ENCODE assay signal across 25 mouse cellular contexts in the genomic region with DNA sequence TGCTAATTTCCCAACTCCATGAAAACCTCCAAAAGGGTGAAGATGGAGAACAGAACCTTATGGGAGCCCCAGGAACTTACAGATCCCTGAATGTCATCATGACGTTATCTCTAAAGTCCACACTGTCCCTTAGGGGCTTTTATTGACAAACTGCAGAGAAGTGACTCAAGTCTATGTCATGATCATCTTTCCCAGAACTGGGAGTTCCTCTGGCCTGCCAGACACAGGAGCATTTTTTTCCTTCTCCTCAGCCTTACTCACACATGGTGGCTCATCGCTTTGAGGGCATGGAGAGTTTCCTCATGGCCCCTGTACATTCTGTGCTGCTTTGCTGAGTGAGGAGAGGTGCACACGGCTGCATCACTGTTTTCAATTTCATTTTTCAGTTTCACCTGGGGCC. TPM values are rescaled to one million over a fixed set of nuclear protein-coding genes. Genes with fewer than 3 reads are reported as not detected.
A peak's percentile ranks its signal among the peaks of the same experiment; 100 is the strongest.
DNase-seq lines count a peak whose midpoint lies in the region; ATAC-seq and TF ChIP-seq lines count a peak whose summit lies in the region.
"Had no signal": no experiment of that assay in that cellular context is flagged by ENCODE, and none has a peak within 500 bp of the region (broad histone marks: within the 10 kb centered on the region; RNA-seq: fewer than 3 reads in every experiment).

No protein-coding gene starts in this region.

- H3K4me2 ChIP-seq in hindbrain, embryonic 14.5 days (replicated peaks), result no peak overlapping the region
- H3K4me2 ChIP-seq: hindbrain, embryonic 12.5 days; lung, embryonic 15.5 days; neural tube, embryonic 15.5 days had no signal

- DNase-seq in gastrocnemius, adult 2 months, result no peak
- no peak for DNase-seq in gastrocnemius, postnatal 14 days
- DNase-seq in 3134 (ENCODE audit: extremely low read depth, insufficient read length, low spot score) (peak; percentile 34), 3T3-L1 (ENCODE audit: low read depth, low spot score) (peak; percentile 88)
- DNase-seq in hindbrain, embryonic 14.5 days (ENCODE audit: low spot score), result no peak
- DNase-seq in T-cell, adult 2 months (ENCODE audit: low spot score), result no peak
- DNase-seq: cerebellum, adult 9-10 months; gastrocnemius, postnatal 10 days; kidney, adult 18-20 months; lung, postnatal 4 days; right cerebral cortex, adult 18-20 months; thymus, adult 18-20 months; thymus, postnatal 36 days had no signal

- H3K4me3 ChIP-seq in gastrocnemius, adult 2 months, result no peak overlapping the region
- no peak overlapping the region for H3K4me3 ChIP-seq in brown adipose tissue, adult 24 weeks (ENCODE audit: insufficient read depth, low read depth, low read length)
- no peak overlapping the region for H3K4me3 ChIP-seq in hindbrain, embryonic 14.5 days (replicated peaks; ENCODE audit: low read length)
- H3K4me3 ChIP-seq: hindbrain, embryonic 12.5 days; left cerebral cortex, adult 2 months; lung, embryonic 15.5 days; neural tube, embryonic 15.5 days had no signal

- H3K9ac ChIP-seq in hindbrain, embryonic 14.5 days, result no peak overlapping the region
- H3K9ac ChIP-seq: hindbrain, embryonic 12.5 days; liver, embryonic 14.5 days; lung, embryonic 15.5 days; neural tube, embryonic 15.5 days had no signal

- peaks cover 16% of the 10 kb centered on the region for H3K4me1 ChIP-seq in brown adipose tissue, adult 24 weeks (ENCODE audit: control insufficient read depth, insufficient read depth, insufficient read length, low read length)
- H3K4me1 ChIP-seq in hindbrain, embryonic 14.5 days (replicated peaks; ENCODE audit: control insufficient read depth, insufficient read depth, low read length), result peaks cover 6% of the 10 kb centered on the region; the same call in 1 of the 2 replicates

- H3K27me3 ChIP-seq in hindbrain, embryonic 14.5 days (ENCODE audit: control insufficient read depth, insufficient read depth, low read length), result no peaks in the 10 kb centered on the region
- H3K27me3 ChIP-seq: hindbrain, embryonic 12.5 days; lung, embryonic 15.5 days; neural tube, embryonic 15.5 days had no signal

- intact Hi-C loops in gastrocnemius, adult 2 months (cut with DNase I), result no loop called here
- intact Hi-C loops in gastrocnemius, postnatal 14 days (cut with DNase I; ENCODE audit: low total_unique reads), result no loop called here

- peak overlapping the region; percentile 62 for H3K27ac ChIP-seq in gastrocnemius, adult 2 months
- H3K27ac ChIP-seq in brown adipose tissue, adult 24 weeks (replicated peaks; ENCODE audit: low read depth, low read length), result peak overlapping the region; percentile 28
- no peak overlapping the region for H3K27ac ChIP-seq in hindbrain, embryonic 14.5 days
- H3K27ac ChIP-seq: hindbrain, embryonic 12.5 days; kidney, postnatal 0 days; left cerebral cortex, adult 2 months; liver, embryonic 14.5 days; lung, embryonic 15.5 days; neural tube, embryonic 15.5 days had no signal

- WGBS in hindbrain, embryonic 14.5 days, result 88% methylated on average over 3 of the region's 3 CpGs

- TF ChIP-seq CTCF in gastrocnemius, adult 2 months (IDR thresholded peaks at IDR 0.05), result no peak

- H3K36me3 ChIP-seq in hindbrain, embryonic 14.5 days (replicated peaks; ENCODE audit: control insufficient read depth, insufficient read depth), result no peaks in the 10 kb centered on the region
- H3K36me3 ChIP-seq: hindbrain, embryonic 12.5 days; lung, embryonic 15.5 days; neural tube, embryonic 15.5 days had no signal

- no peak for ATAC-seq in hindbrain, embryonic 14.5 days (ENCODE audit: low FRiP score)
- ATAC-seq: activated CD4-positive, CD25-positive, alpha-beta regulatory T cell, adult 4 months; CD4-positive, CD25-positive, alpha-beta regulatory T cell, adult 4 months; forebrain, embryonic 14.5 days; inflammation-experienced regulatory T-cells, adult 6 months; midbrain, embryonic 16.5 days had no signal

- H3K9me3 ChIP-seq in hindbrain, embryonic 14.5 days (ENCODE audit: control insufficient read depth, low read length), result no peaks in the 10 kb centered on the region
- H3K9me3 ChIP-seq: hindbrain, embryonic 12.5 days; lung, embryonic 15.5 days; neural tube, embryonic 15.5 days had no signal

RNA-seq across cellular contexts. Expression of a gene that starts 22.4 kb away (rescaled TPM):
- total RNA-seq in gastrocnemius, adult 2 months (2021), result 10 to 100 TPM; 18.3 to 50.1 TPM
- total RNA-seq in gastrocnemius, postnatal 14 days (2021), result 10 to 100 TPM; 18.1 to 26.3 TPM
- 0.75 TPM in 1 of 2 replicates, not detected in the other for polyA plus RNA-seq in brown adipose tissue, adult 24 weeks (2012; ENCODE audit: insufficient read depth, insufficient read length, missing spikeins)
- polyA plus RNA-seq in hindbrain, embryonic 14.5 days (2014; fragmentation: Nextera tagmentation; extraction: Ambion mirVana), result 0.20 TPM in 1 of 2 replicates, not detected in the other
- total RNA-seq: left cerebral cortex, adult 2 months had no signal
- polyA plus RNA-seq: inflammation-experienced regulatory T-cells, adult 6 months; midbrain, embryonic 16.5 days had no signal

Comparison
In these comparisons a context has a peak if more than half of its experiments do, and no peak if none do; other contexts are left out.
1. DNase-seq: peak in 3134 (single experiment) and 3T3-L1 (single experiment); none in gastrocnemius, adult 2 months (single experiment), gastrocnemius, postnatal 14 days (single experiment), hindbrain, embryonic 14.5 days (single experiment) and T-cell, adult 2 months (single experiment).